Mouse (Mus musculus) ES-E14 (cell line): ENCODE data around the gene Fam25c.

Experiments used
- CHD2 ChIP-seq: IDR thresholded peaks from 2 replicates; pipeline ENCODE4 v1.6.1; 2014; ENCODE audit warnings: mild to moderate bottlenecking, low read depth, low read length, inconsistent platforms
- ZC3H11A ChIP-seq: IDR thresholded peaks from 2 replicates; pipeline ENCODE4 v1.6.1; 2012; ENCODE audit warnings: low read depth, mild to moderate bottlenecking, inconsistent platforms, low read length, borderline replicate concordance
- ZNF384 ChIP-seq: IDR thresholded peaks from 2 replicates; pipeline ENCODE4 v1.6.1; 2012; ENCODE audit warnings: low read depth, low read length, inconsistent platforms

DNA sequence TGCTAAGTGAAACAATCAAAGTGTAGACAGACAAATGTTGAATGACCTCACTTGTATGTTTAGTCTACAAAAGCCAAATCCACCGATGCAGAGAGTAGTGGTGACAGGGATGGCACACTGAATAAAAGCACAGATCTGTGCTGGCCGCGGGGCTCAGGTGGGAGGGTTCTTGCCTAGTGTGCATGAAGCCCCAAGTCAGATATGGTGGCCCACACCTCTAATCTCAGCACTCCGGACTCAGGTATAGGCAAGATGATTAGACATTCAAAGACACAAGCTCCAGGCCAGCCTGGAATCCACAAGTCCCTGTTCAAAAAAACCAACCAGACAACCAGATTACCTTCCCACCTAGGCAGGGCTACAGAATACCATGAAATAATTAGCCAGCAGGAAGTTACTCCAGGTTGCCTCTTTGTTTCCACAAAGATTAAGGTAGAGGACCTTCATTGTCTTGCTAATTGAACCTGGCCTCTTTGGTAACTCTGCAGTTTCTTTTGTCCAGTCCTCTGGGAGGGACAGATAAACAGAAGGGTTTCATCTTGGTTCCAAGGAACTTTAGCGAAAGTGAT lies 4.5 kb upstream of the Fam25c start:
- TF ChIP-seq ZNF384 (peak; percentile 98), CHD2 (0 out of 2 replicates have a peak, but pooled peaks have one; percentile 53), ZC3H11A (no peak)
